Mouse (Mus musculus) kidney, adult 2 months (tissue): Measurements from ENCODE around the gene Cldn2. TPM values are rescaled to one million over a fixed set of nuclear protein-coding genes. Genes with fewer than 3 reads are reported as not detected.

ENCODE experiments used
- DNase-seq: peaks from one replicate; pipeline ENCODE4 v3.0.0; 2021
- H3K27ac ChIP-seq: fragments of 200-500 bp; 2 replicates; pipeline ENCODE4 v1.5.1; 2012; ENCODE audit warnings: low read depth, low read length, control low read depth, inconsistent platforms; ENCODE audit not compliant: insufficient read depth
- H3K27me3 ChIP-seq: fragments of 200-500 bp; replicated peaks from 2 replicates; pipeline ENCODE4 v1.6.1; 2012; ENCODE audit warnings: mild to moderate bottlenecking, moderate library complexity, low read length, inconsistent platforms; ENCODE audit not compliant: control insufficient read depth, insufficient read depth
- H3K36me3 ChIP-seq: fragments of 200-500 bp; 2 replicates; pipeline ENCODE4 v1.6.1; 2012; ENCODE audit warnings: mild to moderate bottlenecking, moderate library complexity, low read length, inconsistent platforms; ENCODE audit not compliant: control insufficient read depth, insufficient read depth
- H3K4me1 ChIP-seq: fragments of 200-500 bp; 2 replicates; pipeline ENCODE4 v1.6.1; 2011; ENCODE audit warnings: low read length; ENCODE audit not compliant: control insufficient read depth, insufficient read depth
- H3K4me3 ChIP-seq: fragments of 200-500 bp; 2 replicates; pipeline ENCODE4 v1.5.1; 2011; ENCODE audit warnings: mild to moderate bottlenecking, low read depth, low read length, control low read depth; ENCODE audit not compliant: insufficient read depth
- CTCF ChIP-seq: fragments of 200-500 bp; conservative IDR thresholded peaks from 2 replicates; pipeline ENCODE4 v1.5.1; 2011; ENCODE audit warnings: low read depth, mild to moderate bottlenecking, control low read depth, low read length, moderate library complexity, mixed read lengths; ENCODE audit not compliant: insufficient read depth, insufficient read length
- POLR2A ChIP-seq: fragments of 200-500 bp; IDR thresholded peaks from one replicate; pipeline ENCODE4 v1.6.1; 2011; ENCODE audit warnings: low read depth, low read length, control low read depth
- WGBS: fragments of 180-500 bp; shearing (Covaris S2); methylation state at CpG from one replicate; pipeline ENCODE4 v1.1.7; 2018; 5-methylcytosine and 5-hydroxymethylcytosine counted together
- polyA plus RNA-seq: library from polyadenylated mRNA; depleted of rRNA; stranded (reverse); fragments of >200 nt; gene quantifications from 2 replicates; pipeline ENCODE4 v1.2.3, GENCODE M21; 2012; rRNA removed

Cldn2 gene
- polyA plus RNA-seq, 1 experiment = 226 TPM

DNA sequence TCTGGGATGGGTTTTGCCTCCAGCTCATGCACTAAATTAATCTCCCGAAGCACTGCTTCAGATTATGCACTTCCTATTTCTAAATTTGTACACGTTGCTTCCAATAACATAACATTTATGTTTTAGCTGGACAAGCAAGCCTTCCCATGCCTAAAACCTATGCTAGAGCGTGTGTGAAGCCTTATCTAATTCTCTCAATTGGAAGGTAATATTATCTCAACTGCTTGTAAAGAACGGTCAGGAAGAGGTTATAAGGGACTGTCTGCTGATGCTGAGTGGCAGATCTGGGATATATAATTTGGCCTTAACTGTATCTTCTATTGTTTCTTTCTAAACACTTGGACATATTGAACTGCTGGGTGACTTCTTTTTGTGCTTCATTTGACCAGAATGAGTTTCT, 26.3 kb downstream of the Cldn2 start:
- no peak overlapping the region for H3K27ac ChIP-seq
- no peak overlapping the region for H3K4me3 ChIP-seq
- H3K27me3 ChIP-seq = no peaks in the 10 kb centered on the region
- DNase-seq = no peak
- TF ChIP-seq CTCF (no peak), POLR2A (no peak)
- 93% methylated on average over 4 of the region's 4 CpGs for WGBS
- no peaks in the 10 kb centered on the region for H3K4me1 ChIP-seq
- no peaks in the 10 kb centered on the region for H3K36me3 ChIP-seq

DNA sequence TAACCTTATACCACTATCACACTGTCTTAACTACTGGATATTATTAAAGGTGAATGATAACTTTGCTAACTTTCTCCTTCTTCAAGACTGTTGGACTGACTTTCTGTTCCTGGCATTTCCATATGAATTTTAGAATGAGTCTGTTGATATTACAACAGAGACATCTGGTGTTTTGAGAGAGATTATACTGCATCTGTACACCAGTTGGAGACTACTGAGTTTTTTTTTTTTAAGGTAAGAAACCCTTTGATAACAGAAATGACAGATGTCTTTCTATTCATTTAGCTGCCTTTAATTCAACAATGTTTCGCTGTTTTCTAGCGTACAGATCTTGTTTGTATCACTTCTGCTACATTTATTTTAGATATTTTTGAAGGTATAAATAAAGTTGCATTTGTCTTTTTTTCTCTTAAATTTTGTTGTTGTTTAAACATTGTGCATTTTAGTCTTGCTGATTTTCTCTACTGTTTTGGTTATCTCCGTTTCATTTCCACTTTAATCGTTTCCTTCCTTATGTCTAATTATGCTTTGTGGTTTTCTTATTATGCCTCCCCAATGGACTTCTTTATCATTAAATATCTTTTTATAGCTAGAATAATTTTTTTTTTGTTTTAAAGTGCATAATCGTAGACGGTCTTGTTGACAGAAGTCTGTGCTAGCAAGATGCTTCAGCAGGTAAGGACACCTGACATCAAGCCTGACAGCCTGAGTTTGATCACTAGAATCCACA, 27.9 kb downstream of the Cldn2 start:
- Histone ChIP-seq H3K4me1 (no peaks in the 10 kb centered on the region), H3K27me3 (no peaks in the 10 kb centered on the region), H3K4me3 (no peak overlapping the region), H3K27ac (no peak overlapping the region), H3K36me3 (no peaks in the 10 kb centered on the region)
- no peak for DNase-seq
- TF ChIP-seq POLR2A (no peak), CTCF (no peak)
- WGBS = 89% methylated on average over 6 of the region's 6 CpGs

DNA sequence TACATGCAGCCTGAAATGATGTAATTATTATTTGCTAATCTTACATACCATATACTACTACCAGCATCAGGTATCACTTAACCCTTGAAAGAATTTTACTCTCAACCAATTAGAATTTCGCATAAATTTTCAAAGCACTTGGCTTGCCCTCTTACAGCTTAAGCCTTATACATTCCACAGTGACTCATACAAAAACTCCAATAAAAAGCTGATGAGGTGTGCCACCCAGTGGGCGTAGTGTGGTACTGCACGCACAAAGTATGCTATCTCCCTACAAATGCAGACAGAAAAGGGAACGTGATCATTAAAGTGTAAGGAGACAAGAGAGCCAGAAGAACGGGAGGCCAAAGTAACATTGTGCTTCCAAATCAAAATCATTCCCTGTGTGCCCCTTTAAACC, 31.8 kb downstream of the Cldn2 start:
- peak; percentile 76 for TF ChIP-seq CTCF
- TF ChIP-seq POLR2A = no peak
- 10% methylated on average over 5 of the region's 5 CpGs for WGBS
- Histone ChIP-seq H3K4me3 (no peak overlapping the region), H3K27ac (no peak overlapping the region), H3K4me1 (no peaks in the 10 kb centered on the region), H3K27me3 (no peaks in the 10 kb centered on the region), H3K36me3 (no peaks in the 10 kb centered on the region)
- peak; percentile 54 for DNase-seq

DNA sequence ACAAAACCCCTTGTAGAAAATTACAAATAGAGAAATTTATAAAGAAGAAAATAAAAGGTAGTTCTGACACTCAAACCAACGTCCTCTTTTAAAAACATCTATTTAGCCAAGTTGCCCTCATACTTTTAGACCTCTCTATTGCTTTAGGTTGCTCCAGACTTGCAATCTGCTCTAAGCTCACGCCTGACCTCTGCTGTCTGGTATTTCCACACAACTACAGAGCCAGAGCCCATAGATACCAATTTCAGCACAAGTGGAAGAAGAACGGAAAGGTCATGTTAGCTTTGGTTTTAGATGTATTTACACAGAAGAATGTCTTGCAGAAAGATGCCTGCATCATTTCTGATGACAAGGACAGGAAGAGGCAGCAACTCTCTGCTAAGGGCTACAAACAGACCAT, 38.4 kb downstream of the Cldn2 start:
- no peak overlapping the region for H3K4me3 ChIP-seq
- WGBS = 42% methylated on average over 3 of the region's 3 CpGs
- H3K36me3 ChIP-seq = no peaks in the 10 kb centered on the region
- H3K27ac ChIP-seq = no peak overlapping the region
- TF ChIP-seq POLR2A (no peak), CTCF (peak; percentile 30; the same call in 1 of the 2 replicates)
- H3K4me1 ChIP-seq = no peaks in the 10 kb centered on the region
- no peaks in the 10 kb centered on the region for H3K27me3 ChIP-seq
- peak; percentile 5 for DNase-seq

DNA sequence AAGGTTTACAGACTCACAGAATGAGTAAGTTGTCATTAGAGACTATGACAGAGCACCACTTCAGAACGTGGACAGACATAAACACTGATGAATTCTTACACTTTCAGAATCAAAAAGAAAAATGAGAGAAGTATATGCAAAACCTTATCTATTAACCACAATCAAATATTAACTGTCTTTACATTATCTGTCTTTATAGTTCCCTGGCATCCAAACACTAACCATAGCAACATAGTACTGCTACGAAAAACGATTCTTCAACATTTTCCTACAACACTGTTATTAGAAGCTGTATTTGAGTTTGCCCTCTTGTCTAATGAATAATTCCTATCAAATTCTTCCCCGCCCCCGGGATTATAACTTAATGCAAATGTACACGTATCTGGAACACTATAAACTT, 40.5 kb downstream of the Cldn2 start:
- Histone ChIP-seq H3K4me3 (no peak overlapping the region), H3K4me1 (no peaks in the 10 kb centered on the region), H3K27ac (no peak overlapping the region), H3K27me3 (no peaks in the 10 kb centered on the region), H3K36me3 (no peaks in the 10 kb centered on the region)
- 87% methylated on average over 6 of the region's 6 CpGs for WGBS
- TF ChIP-seq POLR2A (no peak), CTCF (no peak)
- no peak for DNase-seq

DNA sequence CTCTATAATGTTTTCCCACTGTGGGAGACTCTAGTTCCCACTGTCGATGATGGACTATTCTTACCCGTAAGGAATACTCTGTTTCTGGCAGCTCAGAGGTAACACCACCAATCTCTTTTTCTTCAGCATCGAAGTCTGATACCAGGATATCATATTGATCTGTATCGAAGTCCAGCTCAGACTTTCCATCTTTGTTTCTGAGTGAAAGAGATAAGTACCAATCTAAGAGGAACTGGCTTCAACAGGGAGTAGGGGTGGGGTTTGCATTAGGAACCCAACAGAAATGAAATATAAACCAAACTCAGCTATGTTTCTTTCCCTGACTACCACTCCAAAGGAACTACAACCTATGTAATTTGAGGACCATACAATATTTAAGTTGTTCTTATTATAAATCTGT, 54.2 kb downstream of the Cldn2 start:
- no peak overlapping the region for H3K27ac ChIP-seq
- DNase-seq = no peak
- 95% methylated on average over 4 of the region's 4 CpGs for WGBS
- TF ChIP-seq POLR2A = no peak
- no peak for TF ChIP-seq CTCF
- no peaks in the 10 kb centered on the region for H3K4me1 ChIP-seq
- no peaks in the 10 kb centered on the region for H3K36me3 ChIP-seq
- H3K4me3 ChIP-seq = no peak overlapping the region
- no peaks in the 10 kb centered on the region for H3K27me3 ChIP-seq

DNA sequence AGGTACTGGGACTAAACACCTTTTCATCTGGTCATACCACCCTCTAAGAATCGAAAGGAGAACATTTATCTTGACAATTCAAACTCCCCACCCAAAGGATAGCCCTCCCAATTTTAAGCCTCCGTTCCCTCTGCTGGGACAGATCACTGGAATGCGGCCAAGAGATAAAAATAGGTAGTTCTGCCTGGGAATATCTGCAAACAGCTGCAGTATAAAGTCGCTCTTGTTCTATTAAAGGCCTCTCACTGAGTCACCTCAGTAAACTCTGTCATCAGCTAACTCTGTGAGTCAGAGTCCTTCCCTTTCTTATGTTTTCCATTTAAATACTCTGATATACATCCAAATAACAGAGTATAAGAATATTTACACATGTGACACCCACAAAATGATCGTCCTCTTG, 58.8 kb downstream of the Cldn2 start:
- no peak overlapping the region for H3K4me3 ChIP-seq
- H3K27ac ChIP-seq = no peak overlapping the region
- DNase-seq = no peak
- H3K4me1 ChIP-seq = no peaks in the 10 kb centered on the region
- WGBS = 59% methylated on average over 5 of the region's 5 CpGs
- no peaks in the 10 kb centered on the region for H3K36me3 ChIP-seq
- H3K27me3 ChIP-seq = no peaks in the 10 kb centered on the region
- TF ChIP-seq POLR2A = no peak

Other genes with a start within 250 kb of the Cldn2 start
- 28.9 and 36.1 TPM in 2 replicates for gene Rnf128, start 237.5 kb upstream of the Cldn2 start, polyA plus RNA-seq
- gene Tbc1d8b, start 115.8 kb upstream of the Cldn2 start, polyA plus RNA-seq = 1.8 and 2.5 TPM in 2 replicates
- gene Gm15013, start 86.3 kb upstream of the Cldn2 start, polyA plus RNA-seq = 0.23 TPM in 1 of 2 replicates, not detected in the other
- 0.09 and 0.12 TPM in 2 replicates for gene Ripply1, start 18.5 kb upstream of the Cldn2 start, polyA plus RNA-seq
- gene Morc4, start 70.8 kb downstream of the Cldn2 start, polyA plus RNA-seq = 3.8 and 6.1 TPM in 2 replicates
- gene Rbm41, start 197.8 kb downstream of the Cldn2 start, polyA plus RNA-seq = 0.45 and 0.59 TPM in 2 replicates